Mouse (Mus musculus) forebrain, embryonic 15.5 days (tissue): ENCODE measurements at regions not wholly inside any gene's neighbourhood (a gene's known extent, or its start where the extent isn't known, plus 50 kb on each side); places are given as distances from the start of the nearest gene placed in this dataset.

Experiments used
- ATAC-seq: fragments of 200-750 bp; cut with Nextera tagmentation; replicated peaks from 2 replicates; pipeline ENCODE4 v1.8.0; 2017; ENCODE audit warnings: mild to moderate bottlenecking, moderate TSS enrichment, moderate library complexity
- H3K27ac ChIP-seq: fragments of 300-500 bp; sonication (generic); replicated peaks from 2 replicates; pipeline ENCODE4 v1.5.1; 2015; ENCODE audit warnings: mild to moderate bottlenecking, inconsistent platforms
- H3K27me3 ChIP-seq: fragments of 300-500 bp; sonication (generic); 2 replicates; pipeline ENCODE4 v1.6.1; 2015; ENCODE audit warnings: inconsistent platforms
- H3K36me3 ChIP-seq: fragments of 300-500 bp; sonication (generic); 2 replicates; pipeline ENCODE4 v1.6.1; 2015; ENCODE audit warnings: mild to moderate bottlenecking, inconsistent platforms
- H3K4me1 ChIP-seq: fragments of 300-500 bp; sonication (generic); 2 replicates; pipeline ENCODE4 v1.6.1; 2015; ENCODE audit warnings: inconsistent platforms
- H3K4me2 ChIP-seq: fragments of 300-500 bp; sonication (generic); replicated peaks from 2 replicates; pipeline ENCODE4 v1.6.1; 2015; ENCODE audit warnings: mild to moderate bottlenecking, inconsistent platforms
- H3K4me3 ChIP-seq: fragments of 300-500 bp; sonication (generic); 2 replicates; pipeline ENCODE4 v1.5.1; 2015; ENCODE audit warnings: mild to moderate bottlenecking, inconsistent platforms
- H3K9ac ChIP-seq: fragments of 300-500 bp; sonication (generic); replicated peaks from 2 replicates; pipeline ENCODE4 v1.6.1; 2015; ENCODE audit warnings: mild to moderate bottlenecking, inconsistent platforms
- H3K9me3 ChIP-seq: fragments of 300-500 bp; sonication (generic); 2 replicates; pipeline ENCODE4 v1.6.1; 2016; ENCODE audit warnings: inconsistent platforms
- WGBS: fragments of 180-500 bp; shearing (Covaris S2); methylation state at CpG from one replicate; pipeline ENCODE4 v1.1.7; 2015; ENCODE audit warnings: mixed read lengths; 5-methylcytosine and 5-hydroxymethylcytosine counted together

DNA sequence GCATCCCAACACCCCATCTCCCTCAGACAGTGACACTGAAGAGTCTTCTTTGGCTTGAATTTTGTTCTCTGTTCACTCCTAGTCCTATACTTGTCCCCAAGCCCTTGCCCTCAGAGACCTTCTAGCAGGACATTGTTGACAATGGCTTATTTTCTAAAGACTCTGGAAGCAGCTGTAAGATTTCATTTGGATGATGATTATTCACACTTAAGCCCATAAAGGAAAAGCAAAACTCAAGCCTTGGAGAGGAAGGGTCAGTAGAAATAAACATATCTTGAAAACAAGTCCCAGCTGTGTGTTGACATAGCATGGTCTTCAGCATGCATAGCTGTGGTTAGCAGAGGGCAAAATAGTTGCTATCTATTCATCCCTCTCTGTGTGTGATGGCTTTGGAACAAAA, 59.9 kb upstream of the Cdh11 start:
- no peak for ATAC-seq
- no peak overlapping the region for H3K4me2 ChIP-seq
- H3K27ac ChIP-seq, result no peak overlapping the region

DNA sequence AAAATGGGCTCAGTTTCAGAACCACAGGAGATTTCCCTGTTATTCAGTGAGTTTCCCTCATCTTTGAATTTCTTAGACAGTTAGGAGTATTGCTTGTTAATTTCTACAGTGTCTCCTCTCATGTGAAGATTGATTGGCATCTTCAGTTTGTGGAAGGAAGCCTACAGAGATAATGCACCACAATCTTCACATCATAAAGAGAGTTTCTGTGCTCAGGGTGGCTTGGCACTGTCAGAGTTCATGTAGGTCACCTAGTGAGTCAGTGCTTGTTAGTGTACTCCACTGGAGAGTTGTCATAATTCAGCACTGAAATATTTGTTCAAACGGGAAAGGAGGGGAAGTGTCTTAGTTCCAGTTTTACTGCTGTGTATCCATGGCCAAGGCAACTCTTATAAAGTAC, 74.6 kb upstream of the Cdh11 start:
- Histone ChIP-seq H3K27me3 (no peaks in the 10 kb centered on the region), H3K36me3 (no peaks in the 10 kb centered on the region), H3K4me1 (no peaks in the 10 kb centered on the region), H3K27ac (no peak overlapping the region), H3K4me3 (no peak overlapping the region), H3K9ac (no peak overlapping the region), H3K4me2 (no peak overlapping the region), H3K9me3 (no peaks in the 10 kb centered on the region)
- 83% methylated on average over 1 of the region's 1 CpGs for WGBS
- no peak for ATAC-seq

More for the DNA sequence above, 59.9 kb upstream of the Cdh11 start:
- Histone ChIP-seq H3K9ac (no peak overlapping the region), H3K36me3 (no peaks in the 10 kb centered on the region), H3K4me1 (no peaks in the 10 kb centered on the region), H3K4me3 (no peak overlapping the region), H3K9me3 (no peaks in the 10 kb centered on the region), H3K27me3 (no peaks in the 10 kb centered on the region)

DNA sequence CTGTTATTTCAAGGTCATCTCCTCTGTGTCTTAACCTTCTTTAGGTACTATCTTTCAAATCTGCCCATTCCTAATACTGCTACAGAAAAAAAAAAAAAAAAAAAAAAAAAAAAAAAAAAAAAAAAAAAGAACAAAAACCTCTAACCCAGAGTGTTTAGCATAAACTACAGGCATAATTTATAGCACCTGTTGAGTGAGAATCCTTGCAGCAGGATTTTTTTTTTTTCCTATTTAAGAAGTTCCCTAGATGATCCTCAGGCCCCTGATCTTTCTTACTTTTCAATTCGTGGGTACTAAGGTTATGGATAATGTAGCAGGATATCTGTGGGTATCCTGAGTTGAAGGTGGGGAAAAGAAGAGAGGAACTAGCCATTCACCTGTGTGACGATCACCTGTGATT, 114.1 kb upstream of the Cdh11 start:
- H3K27ac ChIP-seq, result no peak overlapping the region
- no peaks in the 10 kb centered on the region for H3K27me3 ChIP-seq
- H3K36me3 ChIP-seq, result no peaks in the 10 kb centered on the region
- no peak overlapping the region for H3K9ac ChIP-seq
- no peak overlapping the region for H3K4me3 ChIP-seq
- H3K4me1 ChIP-seq, result no peaks in the 10 kb centered on the region
- H3K9me3 ChIP-seq, result no peaks in the 10 kb centered on the region
- WGBS, result 80% methylated on average over 2 of the region's 2 CpGs
- no peak for ATAC-seq
- no peak overlapping the region for H3K4me2 ChIP-seq

DNA sequence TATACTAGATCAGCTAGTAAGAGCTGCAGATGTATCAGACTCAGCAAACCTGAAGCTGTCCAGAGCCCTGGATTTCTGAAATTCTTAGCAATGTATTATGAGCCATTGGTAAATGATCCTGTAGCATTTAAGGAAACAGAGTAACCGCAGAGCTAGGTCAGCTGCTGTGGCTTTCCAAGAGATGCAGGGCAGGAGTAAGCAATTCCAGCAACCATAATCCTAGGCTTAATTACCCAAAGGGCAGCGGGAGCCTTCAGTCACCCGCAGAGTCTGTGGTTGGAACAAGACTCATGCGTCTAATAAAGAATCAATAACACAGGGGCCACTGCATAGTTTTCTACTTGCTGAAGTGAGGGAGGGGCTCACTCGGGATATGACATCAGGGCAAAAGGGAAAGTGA, 115.2 kb upstream of the Cdh11 start:
- ATAC-seq, result no peak

DNA sequence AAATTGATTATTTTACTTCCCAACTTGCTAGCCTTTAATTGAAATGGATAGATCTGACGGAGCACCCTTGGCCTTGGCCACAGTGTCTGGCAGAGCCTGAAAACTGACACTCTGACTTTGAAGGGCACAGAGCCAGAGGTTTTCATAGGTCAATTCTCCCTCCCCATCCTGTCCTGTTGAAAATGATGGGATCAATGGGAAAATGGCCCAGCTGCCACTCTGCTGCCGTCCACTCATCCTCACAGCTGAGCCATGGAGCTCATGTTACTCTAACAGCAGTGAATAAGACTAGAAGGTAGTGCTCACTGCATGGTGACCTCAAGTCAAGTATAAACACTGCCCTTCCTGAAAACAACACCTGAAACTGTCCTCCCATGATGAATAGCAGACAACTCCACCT, 122.0 kb upstream of the Cdh11 start:
- Histone ChIP-seq H3K4me3 (no peak overlapping the region), H3K4me1 (no peaks in the 10 kb centered on the region), H3K36me3 (no peaks in the 10 kb centered on the region), H3K27me3 (no peaks in the 10 kb centered on the region), H3K27ac (no peak overlapping the region), H3K4me2 (no peak overlapping the region), H3K9ac (no peak overlapping the region), H3K9me3 (no peaks in the 10 kb centered on the region)
- 87% methylated on average over 2 of the region's 2 CpGs for WGBS
- ATAC-seq, result no peak

More for the DNA sequence above, 115.2 kb upstream of the Cdh11 start:
- H3K27ac ChIP-seq, result no peak overlapping the region
- no peaks in the 10 kb centered on the region for H3K9me3 ChIP-seq
- H3K4me2 ChIP-seq, result no peak overlapping the region
- H3K9ac ChIP-seq, result no peak overlapping the region
- H3K4me1 ChIP-seq, result no peaks in the 10 kb centered on the region
- WGBS, result 15% methylated on average over 5 of the region's 5 CpGs
- no peak overlapping the region for H3K4me3 ChIP-seq
- H3K27me3 ChIP-seq, result no peaks in the 10 kb centered on the region
- H3K36me3 ChIP-seq, result no peaks in the 10 kb centered on the region

DNA sequence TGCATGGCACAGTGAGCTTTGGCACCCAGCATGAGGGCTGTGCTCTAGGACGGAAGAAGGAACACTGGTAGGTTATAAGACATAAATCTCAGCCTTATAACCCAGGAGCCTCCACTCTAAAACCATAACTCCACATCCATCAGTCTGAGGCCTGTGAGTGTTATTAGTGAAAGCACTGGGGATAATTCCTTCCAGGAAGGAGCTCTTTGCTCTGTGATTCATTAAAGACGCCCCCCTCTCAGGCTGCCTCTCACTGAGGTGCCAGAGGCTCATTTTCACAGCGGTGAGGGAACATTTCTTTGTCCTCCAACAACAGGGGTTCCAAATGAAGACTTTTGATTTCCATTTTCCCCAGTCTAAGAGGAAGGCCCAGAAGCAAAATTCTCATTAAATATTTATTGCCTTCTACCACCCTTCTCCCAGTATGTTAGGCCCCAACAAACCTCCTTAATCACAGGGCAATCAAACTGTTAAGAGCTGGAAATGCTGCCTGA, 145.9 kb upstream of the Cdh11 start:
- no peaks in the 10 kb centered on the region for H3K36me3 ChIP-seq
- peaks cover 11% of the 10 kb centered on the region; the same call in 1 of the 2 replicates for H3K4me1 ChIP-seq
- no peak overlapping the region for H3K27ac ChIP-seq
- no peak overlapping the region for H3K4me3 ChIP-seq
- no peak overlapping the region for H3K4me2 ChIP-seq
- 13% methylated on average over 3 of the region's 3 CpGs for WGBS
- H3K9me3 ChIP-seq, result no peaks in the 10 kb centered on the region
- H3K27me3 ChIP-seq, result no peaks in the 10 kb centered on the region
- ATAC-seq, result peak; percentile 41; the same call in 1 of the 2 replicates
- H3K9ac ChIP-seq, result no peak overlapping the region

DNA sequence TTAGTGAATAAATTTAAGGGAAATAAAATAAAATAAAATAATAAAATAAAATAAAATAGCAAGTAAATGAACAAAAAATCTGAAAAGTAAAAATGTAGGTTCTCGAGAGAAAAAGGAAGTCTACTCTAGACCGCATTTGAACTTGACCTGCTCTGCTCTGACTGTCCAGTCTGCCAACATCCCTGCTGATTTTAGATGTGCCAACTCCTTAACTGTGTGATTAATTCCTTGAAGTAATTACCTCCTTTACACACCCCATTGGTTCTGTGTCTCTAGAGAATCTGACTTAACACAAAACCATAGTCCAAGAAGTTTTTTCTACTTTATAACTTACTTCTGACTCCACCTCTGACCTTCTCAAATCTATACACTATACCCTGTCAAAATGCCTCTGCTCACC, 153.3 kb upstream of the Cdh11 start:
- Histone ChIP-seq H3K27me3 (no peaks in the 10 kb centered on the region), H3K9ac (no peak overlapping the region), H3K27ac (no peak overlapping the region), H3K36me3 (no peaks in the 10 kb centered on the region), H3K9me3 (no peaks in the 10 kb centered on the region), H3K4me2 (no peak overlapping the region), H3K4me3 (no peak overlapping the region), H3K4me1 (no peaks in the 10 kb centered on the region)
- WGBS, result 86% methylated on average over 2 of the region's 2 CpGs
- ATAC-seq, result no peak

DNA sequence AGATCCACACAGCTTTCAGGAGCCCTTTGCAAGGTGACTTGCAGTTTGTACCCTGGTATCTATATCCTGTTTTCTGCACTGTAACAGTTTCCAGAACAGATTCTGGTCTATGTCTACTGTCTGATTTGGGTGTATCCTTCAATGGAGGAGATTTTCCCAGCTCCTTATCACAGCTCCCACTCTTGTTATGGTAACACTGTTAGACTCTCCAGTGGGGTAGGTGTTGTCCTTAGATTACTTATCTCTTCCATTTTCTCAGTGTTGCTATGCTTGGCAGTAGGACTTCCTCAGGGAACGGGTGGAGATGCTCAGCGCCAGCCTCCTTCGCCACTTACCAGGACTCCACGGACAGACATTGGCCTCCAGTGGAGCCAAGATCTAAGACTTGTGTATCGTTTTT, 160.1 kb upstream of the Cdh11 start:
- H3K9me3 ChIP-seq, result no peaks in the 10 kb centered on the region
- no peak overlapping the region for H3K9ac ChIP-seq
- whole genome bisulfite sequencing, result 93% methylated on average over 5 of the region's 5 CpGs
- ATAC-seq, result no peak
- H3K4me3 ChIP-seq, result no peak overlapping the region
- no peaks in the 10 kb centered on the region for H3K4me1 ChIP-seq
- H3K36me3 ChIP-seq, result no peaks in the 10 kb centered on the region
- H3K27me3 ChIP-seq, result no peaks in the 10 kb centered on the region
- no peak overlapping the region for H3K27ac ChIP-seq
- no peak overlapping the region for H3K4me2 ChIP-seq

DNA sequence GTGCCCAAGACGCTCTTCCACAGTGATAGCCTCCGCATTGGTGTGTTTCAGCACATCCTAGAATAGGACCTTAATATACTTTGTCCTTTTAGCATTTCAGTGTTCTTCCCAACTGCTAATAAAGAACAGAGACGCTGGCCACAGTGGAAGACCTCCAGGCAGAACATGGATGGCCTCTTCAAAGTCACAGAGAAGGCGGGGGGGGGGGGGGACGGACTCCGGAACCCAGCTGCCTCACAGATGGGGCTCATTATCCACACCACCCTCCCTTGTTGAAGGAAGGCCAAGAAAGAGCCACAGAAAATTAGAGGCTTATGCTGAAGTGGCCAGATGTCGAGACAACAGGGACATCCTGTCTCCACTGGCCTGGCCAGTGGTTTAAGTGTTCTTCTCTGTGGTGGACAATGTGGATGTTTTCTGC, 192.7 kb upstream of the Cdh11 start:
- no peak overlapping the region for H3K9ac ChIP-seq
- no peaks in the 10 kb centered on the region for H3K9me3 ChIP-seq
- H3K4me1 ChIP-seq, result no peaks in the 10 kb centered on the region
- H3K4me3 ChIP-seq, result no peak overlapping the region
- no peak for ATAC-seq
- no peaks in the 10 kb centered on the region for H3K36me3 ChIP-seq
- no peak overlapping the region for H3K27ac ChIP-seq
- H3K4me2 ChIP-seq, result no peak overlapping the region
- 75% methylated on average over 7 of the region's 7 CpGs for WGBS
- H3K27me3 ChIP-seq, result no peaks in the 10 kb centered on the region

DNA sequence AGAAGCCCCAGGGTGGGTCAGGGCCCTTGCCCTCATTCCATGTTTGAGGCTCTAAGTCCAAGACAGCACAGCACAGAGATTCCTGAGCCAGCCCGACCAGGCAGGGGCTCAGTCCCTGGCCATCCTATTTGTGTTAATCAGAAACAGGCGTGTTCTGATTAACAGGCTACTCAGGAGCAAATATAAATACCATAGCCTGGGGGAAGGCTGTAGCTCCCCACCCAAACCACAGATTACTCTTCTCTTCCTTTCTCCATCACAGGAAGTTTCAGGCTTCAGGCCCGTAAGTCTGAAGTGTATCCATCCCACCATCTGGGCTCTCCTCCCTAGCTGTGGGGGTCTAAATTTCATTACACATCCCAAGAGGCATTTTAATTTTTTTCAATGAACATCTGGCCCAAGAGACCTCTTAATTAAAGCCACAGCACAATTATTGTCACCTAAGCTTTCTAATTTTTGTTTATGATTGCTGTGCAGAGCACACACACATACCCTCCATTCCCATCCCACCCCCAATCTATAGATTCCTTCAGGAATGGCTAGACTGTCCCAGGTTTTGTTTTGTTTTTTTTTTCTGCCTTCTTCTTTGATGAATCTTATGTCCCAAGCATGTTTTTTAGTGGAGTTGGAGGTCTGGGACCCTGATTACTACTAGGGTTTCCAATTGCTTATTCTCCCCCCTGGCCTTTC, 197.9 kb upstream of the Cdh11 start:
- peaks cover 3% of the 10 kb centered on the region; the same call in 1 of the 2 replicates for H3K4me1 ChIP-seq
- 24% methylated on average over 3 of the region's 3 CpGs for WGBS
- no peaks in the 10 kb centered on the region for H3K27me3 ChIP-seq
- H3K4me2 ChIP-seq, result no peak overlapping the region
- no peak overlapping the region for H3K4me3 ChIP-seq
- H3K27ac ChIP-seq, result no peak overlapping the region
- H3K9me3 ChIP-seq, result no peaks in the 10 kb centered on the region
- H3K36me3 ChIP-seq, result no peaks in the 10 kb centered on the region
- H3K9ac ChIP-seq, result no peak overlapping the region
- no peak for ATAC-seq

DNA sequence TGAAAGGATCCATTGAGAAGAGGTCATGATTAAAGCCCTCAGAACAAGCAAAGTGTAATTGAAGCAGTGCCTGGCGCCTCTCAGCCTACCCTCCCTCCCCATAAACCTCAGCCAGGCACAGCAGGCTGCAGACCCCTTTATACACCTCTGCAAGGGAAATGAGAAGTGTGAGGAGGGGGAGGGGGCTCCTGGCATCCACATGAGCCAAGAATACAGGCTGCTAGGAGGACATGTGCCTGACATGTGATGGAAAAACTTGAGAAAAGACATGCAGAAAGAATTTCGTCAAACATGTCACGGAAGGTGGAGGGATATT, 198.4 kb upstream of the Cdh11 start:
- 25% methylated on average over 3 of the region's 3 CpGs for WGBS
- Histone ChIP-seq H3K4me2 (no peak overlapping the region), H3K27me3 (no peaks in the 10 kb centered on the region), H3K36me3 (no peaks in the 10 kb centered on the region), H3K4me1 (peaks cover 3% of the 10 kb centered on the region; the same call in 1 of the 2 replicates), H3K27ac (no peak overlapping the region), H3K4me3 (no peak overlapping the region), H3K9ac (no peak overlapping the region), H3K9me3 (no peaks in the 10 kb centered on the region)
- ATAC-seq, result peak; percentile 67; the same call in 1 of the 2 replicates

DNA sequence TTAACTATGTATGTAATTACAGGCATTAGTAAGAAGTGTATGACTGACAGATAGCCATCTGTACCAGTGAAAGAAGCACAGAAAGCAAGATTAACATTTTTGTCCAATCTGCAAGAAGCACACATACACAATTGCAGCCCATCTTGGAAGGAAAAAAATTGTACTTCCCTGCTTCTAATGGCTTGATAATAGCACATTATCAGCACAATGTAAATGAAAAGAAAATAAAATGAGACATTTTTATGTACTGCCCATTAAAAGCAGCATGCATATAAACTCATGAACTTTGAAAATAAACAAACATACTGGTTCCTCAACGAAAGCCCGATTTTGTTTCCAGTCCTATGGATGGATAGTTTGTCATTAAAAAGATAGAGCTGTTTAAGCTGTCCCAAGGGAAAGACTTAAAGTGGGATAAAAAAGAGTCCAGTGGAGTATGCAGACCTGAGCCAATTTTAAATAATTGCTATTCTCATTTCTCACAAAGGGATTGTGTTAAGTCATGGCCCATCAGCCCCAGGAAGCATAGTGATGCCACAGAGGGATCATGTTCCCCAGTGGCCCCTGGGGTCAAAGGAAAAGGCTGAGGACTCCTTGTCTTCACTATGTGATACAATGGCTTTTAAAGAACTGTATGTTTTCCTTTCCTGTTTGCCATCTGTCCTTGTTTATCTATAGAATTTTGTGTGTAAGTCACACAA, 222.0 kb upstream of the Cdh11 start:
- no peak for ATAC-seq
- 67% methylated on average over 2 of the region's 2 CpGs for WGBS
- H3K9ac ChIP-seq, result no peak overlapping the region
- no peaks in the 10 kb centered on the region for H3K9me3 ChIP-seq
- H3K4me3 ChIP-seq, result no peak overlapping the region
- H3K36me3 ChIP-seq, result no peaks in the 10 kb centered on the region
- H3K27ac ChIP-seq, result no peak overlapping the region
- H3K27me3 ChIP-seq, result no peaks in the 10 kb centered on the region
- H3K4me2 ChIP-seq, result no peak overlapping the region
- H3K4me1 ChIP-seq, result no peaks in the 10 kb centered on the region

DNA sequence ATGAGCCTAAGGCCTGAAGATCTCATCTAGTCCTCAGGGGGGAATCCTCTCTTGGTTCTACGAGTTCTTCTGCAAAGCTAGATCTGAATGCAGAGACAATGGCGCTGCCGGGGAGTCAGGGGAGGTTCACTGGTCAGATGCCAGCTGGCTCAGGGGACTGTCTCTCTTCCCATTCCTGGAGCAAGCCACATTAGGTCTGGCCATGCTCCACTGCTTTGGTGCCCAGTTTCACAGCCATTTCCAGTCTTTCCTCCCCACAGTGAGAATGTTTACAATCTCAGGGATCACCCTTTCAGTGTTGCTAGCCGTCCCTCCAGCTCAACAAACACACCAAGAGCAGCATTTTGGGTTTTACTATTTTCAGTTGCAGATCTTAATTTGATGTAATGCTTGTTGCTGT, 233.7 kb upstream of the Cdh11 start:
- no peak overlapping the region for H3K27ac ChIP-seq
- H3K4me3 ChIP-seq, result no peak overlapping the region
- no peaks in the 10 kb centered on the region for H3K4me1 ChIP-seq
- H3K36me3 ChIP-seq, result no peaks in the 10 kb centered on the region
- H3K4me2 ChIP-seq, result no peak overlapping the region
- WGBS, result 62% methylated on average over 4 of the region's 4 CpGs
- no peak; the same call in 1 of the 2 replicates for ATAC-seq
- no peaks in the 10 kb centered on the region for H3K9me3 ChIP-seq
- H3K27me3 ChIP-seq, result no peaks in the 10 kb centered on the region
- no peak overlapping the region for H3K9ac ChIP-seq
